Mouse (Mus musculus) forebrain, embryonic 16.5 days (tissue): ENCODE data around the gene Colgalt2. TPM values are rescaled to one million over a fixed set of nuclear protein-coding genes. Genes with fewer than 3 reads are reported as not detected.
"Not testable (repeated sequence)": the region's sequence is repeated elsewhere in the genome, so short reads cannot be mapped to it uniquely, and the experiment has no call there.

ENCODE experiments used
- ATAC-seq: fragments of 200-750 bp; cut with Nextera tagmentation; 2 replicates; pipeline ENCODE4 v1.8.0; 2017; ENCODE audit warnings: mild to moderate bottlenecking, moderate library complexity
- H3K27ac ChIP-seq: fragments of 300-500 bp; sonication (generic); 2 replicates; pipeline ENCODE4 v1.5.1; 2014; ENCODE audit warnings: low read length, control low read depth
- H3K27me3 ChIP-seq: fragments of 300-500 bp; sonication (generic); replicated peaks from 2 replicates; pipeline ENCODE4 v1.6.1; 2014; ENCODE audit warnings: low read length; ENCODE audit not compliant: control insufficient read depth, insufficient read depth
- H3K36me3 ChIP-seq: fragments of 300-500 bp; sonication (generic); 2 replicates; pipeline ENCODE4 v1.6.1; 2014; ENCODE audit not compliant: control insufficient read depth, insufficient read depth
- H3K4me1 ChIP-seq: fragments of 300-500 bp; sonication (generic); replicated peaks from 2 replicates; pipeline ENCODE4 v1.6.1; 2014; ENCODE audit warnings: low read length; ENCODE audit not compliant: control insufficient read depth, insufficient read depth
- H3K4me2 ChIP-seq: fragments of 300-500 bp; sonication (generic); 2 replicates; pipeline ENCODE4 v1.6.1; 2014; ENCODE audit warnings: mild to moderate bottlenecking, low read length, control low read depth
- H3K4me3 ChIP-seq: fragments of 300-500 bp; sonication (generic); replicated peaks from 2 replicates; pipeline ENCODE4 v1.5.1; 2014; ENCODE audit warnings: mild to moderate bottlenecking, low read length, control low read depth
- H3K9ac ChIP-seq: fragments of 300-500 bp; sonication (generic); replicated peaks from 2 replicates; pipeline ENCODE4 v1.6.1; 2014; ENCODE audit warnings: low read depth, low read length, control low read depth
- H3K9me3 ChIP-seq: fragments of 300-500 bp; sonication (generic); 2 replicates; pipeline ENCODE4 v1.6.1; 2016; ENCODE audit warnings: low read length; ENCODE audit not compliant: control insufficient read depth
- WGBS: fragments of 180-500 bp; shearing (Covaris S2); extraction: QIAGEN DNeasy Blood & Tissue Kit; methylation state at CpG from one replicate; pipeline ENCODE4 v1.1.7; 2014; 5-methylcytosine and 5-hydroxymethylcytosine counted together
- polyA plus RNA-seq: library from polyadenylated mRNA; unstranded; fragments of >200 nt; fragmentation: Nextera tagmentation; extraction: Ambion mirVana; gene quantifications from 2 replicates; pipeline ENCODE4 v1.2.1, GENCODE M21; 2015

The Colgalt2 gene
- 2.4 and 2.8 TPM in 2 replicates for polyA plus RNA-seq

- WGBS: under 1% methylated on average over 70 of the region's 70 CpGs
- no peaks in the 10 kb centered on the region for H3K9me3 ChIP-seq
- no peaks in the 10 kb centered on the region for H3K36me3 ChIP-seq
- peak within 1 kb of the TSS; percentile 71 for H3K9ac ChIP-seq
- peak within 1 kb of the TSS; percentile 97 for H3K4me2 ChIP-seq
- H3K4me3 ChIP-seq: peak within 1 kb of the TSS; percentile 67
- peak; percentile 87 for ATAC-seq
- H3K27ac ChIP-seq: no peak within 1 kb of the TSS
- peaks cover 4% of the 10 kb centered on the region; the same call in 1 of the 2 replicates for H3K27me3 ChIP-seq
- H3K4me1 ChIP-seq: peaks cover 10% of the 10 kb centered on the region
These were observed at the start of gene Colgalt2 for GRCm38 (mm10) chr1:152399790-152400555. Gene Colgalt2, plus strand, starts transcription at chr1:152399830.

GRCm38 (mm10) chr1:152356721-152357120 lies 42.9 kb upstream of the Colgalt2 start:
- ATAC-seq: no peak
- Histone ChIP-seq H3K4me3 (no peak overlapping the region), H3K9ac (no peak overlapping the region), H3K9me3 (no peaks in the 10 kb centered on the region), H3K27me3 (no peaks in the 10 kb centered on the region), H3K36me3 (no peaks in the 10 kb centered on the region), H3K4me2 (no peak overlapping the region), H3K4me1 (no peaks in the 10 kb centered on the region), H3K27ac (no peak overlapping the region)
- WGBS: 65% methylated on average over 4 of the region's 4 CpGs

- WGBS: 52% methylated on average over 13 of the region's 13 CpGs
These were observed 31.1 kb upstream of the Colgalt2 start for GRCm38 (mm10) chr1:152368311-152369088.

GRCm38 (mm10) chr1:152369139-152369538 lies 30.5 kb upstream of the Colgalt2 start:
- WGBS: 24% methylated on average over 4 of the region's 4 CpGs
- Histone ChIP-seq H3K4me1 (no peaks in the 10 kb centered on the region), H3K27ac (no peak overlapping the region), H3K27me3 (no peaks in the 10 kb centered on the region), H3K36me3 (no peaks in the 10 kb centered on the region), H3K9ac (no peak overlapping the region), H3K9me3 (no peaks in the 10 kb centered on the region), H3K4me2 (no peak overlapping the region), H3K4me3 (no peak overlapping the region)
- ATAC-seq: peak; percentile 82

More at GRCm38 (mm10) chr1:152368311-152369088, 31.1 kb upstream of the Colgalt2 start:
- H3K4me3 ChIP-seq: no peak overlapping the region
- H3K27ac ChIP-seq: no peak overlapping the region
- no peak overlapping the region for H3K4me2 ChIP-seq
- no peak overlapping the region for H3K9ac ChIP-seq
- H3K36me3 ChIP-seq: no peaks in the 10 kb centered on the region
- no peaks in the 10 kb centered on the region for H3K9me3 ChIP-seq
- no peaks in the 10 kb centered on the region for H3K4me1 ChIP-seq
- ATAC-seq: peak; percentile 31; the same call in 1 of the 2 replicates
- no peaks in the 10 kb centered on the region for H3K27me3 ChIP-seq

- Histone ChIP-seq H3K4me3 (no peak overlapping the region), H3K9me3 (no peaks in the 10 kb centered on the region), H3K36me3 (no peaks in the 10 kb centered on the region), H3K4me1 (no peaks in the 10 kb centered on the region), H3K9ac (no peak overlapping the region), H3K27me3 (no peaks in the 10 kb centered on the region), H3K27ac (no peak overlapping the region), H3K4me2 (no peak overlapping the region)
- no peak for ATAC-seq
- WGBS: 93% methylated on average over 5 of the region's 5 CpGs
These were observed 21.3 kb upstream of the Colgalt2 start for GRCm38 (mm10) chr1:152378311-152378710.

- no peak for ATAC-seq
- no peaks in the 10 kb centered on the region for H3K36me3 ChIP-seq
- no peak overlapping the region for H3K4me2 ChIP-seq
- H3K27ac ChIP-seq: no peak overlapping the region
- no peak overlapping the region for H3K4me3 ChIP-seq
- no peaks in the 10 kb centered on the region for H3K27me3 ChIP-seq
- H3K9ac ChIP-seq: no peak overlapping the region
- H3K9me3 ChIP-seq: no peaks in the 10 kb centered on the region
- peaks cover 5% of the 10 kb centered on the region for H3K4me1 ChIP-seq
- WGBS: 97% methylated on average over 1 of the region's 1 CpGs
These were observed 15.0 kb upstream of the Colgalt2 start for GRCm38 (mm10) chr1:152384589-152384988.

- Histone ChIP-seq H3K4me2 (peak overlapping the region; percentile 81), H3K4me3 (peak overlapping the region; percentile 85), H3K9ac (peak overlapping the region; percentile 83)
- not testable (repeated sequence) for H3K27ac ChIP-seq, H3K36me3 ChIP-seq, ATAC-seq, H3K27me3 ChIP-seq, H3K4me1 ChIP-seq, H3K9me3 ChIP-seq
- WGBS: 13% methylated on average over 2 of the region's 4 CpGs
These were observed 13.9 kb upstream of the Colgalt2 start for GRCm38 (mm10) chr1:152385693-152386092.

- peak within 1 kb of the TSS; percentile 81 for H3K4me2 ChIP-seq
- 0 out of 2 replicates have a peak within 1 kb of the TSS, but pooled peaks have one; percentile 8 for H3K27ac ChIP-seq
- peak within 1 kb of the TSS; percentile 83 for H3K9ac ChIP-seq
- H3K36me3 ChIP-seq: no peaks in the 10 kb centered on the region
- H3K4me3 ChIP-seq: peak within 1 kb of the TSS; percentile 85
- under 1% methylated on average over 57 of the region's 57 CpGs for WGBS
- H3K4me1 ChIP-seq: peaks cover 5% of the 10 kb centered on the region
- H3K9me3 ChIP-seq: no peaks in the 10 kb centered on the region
- H3K27me3 ChIP-seq: no peaks in the 10 kb centered on the region
- peak; percentile 97 for ATAC-seq
These were observed 13.3 kb upstream of the Colgalt2 start, which contains the start of gene Tsen15 for GRCm38 (mm10) chr1:152386188-152386835. Gene Tsen15, minus strand, starts transcription at chr1:152386688.

- no peaks in the 10 kb centered on the region for H3K27me3 ChIP-seq
- no peaks in the 10 kb centered on the region for H3K9me3 ChIP-seq
- no peak overlapping the region for H3K4me2 ChIP-seq
- H3K4me3 ChIP-seq: no peak overlapping the region
- peaks cover 5% of the 10 kb centered on the region for H3K4me1 ChIP-seq
- H3K36me3 ChIP-seq: no peaks in the 10 kb centered on the region
- no peak overlapping the region for H3K9ac ChIP-seq
- no peak overlapping the region for H3K27ac ChIP-seq
- ATAC-seq: no peak
These were observed 10.4 kb upstream of the Colgalt2 start for GRCm38 (mm10) chr1:152389271-152389670.
